Mouse (Mus musculus): ENCODE measurements around the gene Helz. TPM values are rescaled to one million over a fixed set of nuclear protein-coding genes. Genes with fewer than 3 reads are reported as not detected.

The Helz gene
- polyA plus RNA-seq, 1 experiment: 75.2 TPM

DNA sequence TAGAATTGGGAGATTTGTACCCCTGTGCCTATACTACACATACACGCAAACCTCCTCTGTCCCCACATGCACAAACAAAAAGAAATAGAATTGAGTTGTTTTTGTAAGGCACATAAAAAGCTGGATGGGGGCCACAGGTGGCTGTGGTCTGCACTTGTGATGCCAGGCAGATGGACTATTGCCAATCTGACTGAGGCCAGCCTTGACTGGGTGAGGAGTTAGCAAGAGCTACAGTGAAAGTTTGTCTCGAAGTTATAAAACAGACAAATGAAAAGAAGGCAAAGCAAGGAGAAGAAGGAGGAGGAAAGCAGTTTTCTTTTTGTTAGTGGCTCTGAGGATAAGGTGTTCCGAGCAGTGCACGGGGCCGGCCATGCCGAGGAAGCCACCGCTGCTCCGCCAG, 82.2 kb downstream of the Helz start:
- TF ChIP-seq CTCF (IDR thresholded peaks at IDR 0.05; ENCODE audit: low read depth, low read length) (no peak), EP300 (IDR thresholded peaks at IDR 0.05; ENCODE audit: insufficient read depth, low read depth, low read length) (no peak), POLR2A (IDR thresholded peaks at IDR 0.05; ENCODE audit: insufficient read depth, low read length) (no peak)
- Histone ChIP-seq H3K27ac (ENCODE audit: insufficient read depth, low read length) (no peak overlapping the region), H3K4me1 (ENCODE audit: control insufficient read depth, insufficient read depth, low read length) (no peaks in the 10 kb centered on the region), H3K27me3 (ENCODE audit: control insufficient read depth, insufficient read depth, low read length, poor library complexity, severe bottlenecking) (no peaks in the 10 kb centered on the region), H3K36me3 (ENCODE audit: control insufficient read depth, insufficient read depth, low read length, poor library complexity, severe bottlenecking) (peaks cover 14% of the 10 kb centered on the region), H3K9me3 (replicated peaks; ENCODE audit: control insufficient read depth, insufficient read depth, low read length, poor library complexity, severe bottlenecking) (no peaks in the 10 kb centered on the region), H3K4me3 (ENCODE audit: low read depth, low read length) (no peak overlapping the region), H3K9ac (ENCODE audit: low read depth, poor library complexity, severe bottlenecking) (no peak overlapping the region)

DNA sequence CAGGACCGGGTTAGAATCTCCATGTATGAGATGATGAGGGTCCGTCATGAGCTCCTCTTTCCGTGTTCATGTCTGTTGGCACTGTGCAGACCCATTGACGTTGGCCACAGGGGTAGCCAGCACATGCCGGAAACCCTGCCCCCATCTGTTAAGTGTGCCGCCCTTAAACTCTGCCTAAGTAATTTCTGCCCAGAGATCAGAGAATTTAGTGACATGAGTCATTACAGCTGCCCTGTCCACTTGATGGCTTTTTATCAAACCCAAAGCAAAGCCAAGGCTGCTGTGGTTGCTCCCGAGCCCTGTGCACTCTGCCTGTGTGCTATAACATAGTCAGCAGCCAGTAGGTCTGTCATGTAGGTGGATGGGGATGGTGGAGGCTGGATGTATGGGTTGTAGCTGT, 83.4 kb downstream of the Helz start:
- no peak overlapping the region for H3K27ac ChIP-seq (ENCODE audit: insufficient read depth, low read length)
- no peaks in the 10 kb centered on the region for H3K27me3 ChIP-seq (ENCODE audit: control insufficient read depth, insufficient read depth, low read length, poor library complexity, severe bottlenecking)
- TF ChIP-seq CTCF (IDR thresholded peaks at IDR 0.05; ENCODE audit: low read depth, low read length) (no peak), POLR2A (IDR thresholded peaks at IDR 0.05; ENCODE audit: insufficient read depth, low read length) (no peak)
- no peak overlapping the region for H3K4me3 ChIP-seq (ENCODE audit: low read depth, low read length)
- no peak overlapping the region for H3K9ac ChIP-seq (ENCODE audit: low read depth, poor library complexity, severe bottlenecking)
- no peaks in the 10 kb centered on the region for H3K4me1 ChIP-seq (ENCODE audit: control insufficient read depth, insufficient read depth, low read length)
- H3K9me3 ChIP-seq (replicated peaks; ENCODE audit: control insufficient read depth, insufficient read depth, low read length, poor library complexity, severe bottlenecking): no peaks in the 10 kb centered on the region
- H3K36me3 ChIP-seq (ENCODE audit: control insufficient read depth, insufficient read depth, low read length, poor library complexity, severe bottlenecking): peaks cover 22% of the 10 kb centered on the region

DNA sequence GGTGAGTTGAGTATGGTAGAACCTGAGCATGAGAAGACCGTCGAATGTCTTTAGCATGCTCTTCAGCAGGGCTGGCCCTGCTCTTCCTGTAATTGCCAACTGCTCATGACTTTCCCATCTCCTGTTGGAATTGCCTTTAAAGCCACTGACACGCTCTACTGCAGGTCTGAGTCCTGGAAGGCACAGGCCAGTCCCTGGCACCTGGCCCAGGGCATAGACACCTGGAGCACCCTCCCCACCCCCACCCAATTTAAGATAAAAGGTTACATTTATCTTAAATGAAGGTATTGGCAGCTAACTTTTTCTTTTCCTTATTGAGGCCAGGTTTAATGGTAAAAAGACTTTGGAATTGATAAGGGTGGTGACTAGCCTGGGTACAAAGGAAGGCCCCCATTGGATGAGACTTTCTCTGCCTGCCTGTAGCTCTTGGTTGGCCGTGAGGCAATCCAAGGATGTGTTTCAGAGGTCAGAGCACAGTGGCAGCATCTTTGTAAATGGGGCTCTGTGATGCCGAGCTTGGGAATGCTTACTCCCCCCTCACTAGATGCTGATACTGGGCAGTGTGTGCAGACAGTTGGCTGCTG, 85.9 kb downstream of the Helz start:
- H3K4me3 ChIP-seq (ENCODE audit: low read depth, low read length): no peak overlapping the region
- no peak overlapping the region for H3K9ac ChIP-seq (ENCODE audit: low read depth, poor library complexity, severe bottlenecking)
- H3K36me3 ChIP-seq (ENCODE audit: control insufficient read depth, insufficient read depth, low read length, poor library complexity, severe bottlenecking): peaks cover 35% of the 10 kb centered on the region
- TF ChIP-seq CTCF (IDR thresholded peaks at IDR 0.05; ENCODE audit: low read depth, low read length) (no peak), POLR2A (IDR thresholded peaks at IDR 0.05; ENCODE audit: insufficient read depth, low read length) (no peak), EP300 (IDR thresholded peaks at IDR 0.05; ENCODE audit: insufficient read depth, low read depth, low read length) (no peak)
- no peaks in the 10 kb centered on the region for H3K4me1 ChIP-seq (ENCODE audit: control insufficient read depth, insufficient read depth, low read length)
- no peak overlapping the region for H3K27ac ChIP-seq (ENCODE audit: insufficient read depth, low read length)
- no peaks in the 10 kb centered on the region for H3K9me3 ChIP-seq (replicated peaks; ENCODE audit: control insufficient read depth, insufficient read depth, low read length, poor library complexity, severe bottlenecking)
- H3K27me3 ChIP-seq (ENCODE audit: control insufficient read depth, insufficient read depth, low read length, poor library complexity, severe bottlenecking): no peaks in the 10 kb centered on the region

DNA sequence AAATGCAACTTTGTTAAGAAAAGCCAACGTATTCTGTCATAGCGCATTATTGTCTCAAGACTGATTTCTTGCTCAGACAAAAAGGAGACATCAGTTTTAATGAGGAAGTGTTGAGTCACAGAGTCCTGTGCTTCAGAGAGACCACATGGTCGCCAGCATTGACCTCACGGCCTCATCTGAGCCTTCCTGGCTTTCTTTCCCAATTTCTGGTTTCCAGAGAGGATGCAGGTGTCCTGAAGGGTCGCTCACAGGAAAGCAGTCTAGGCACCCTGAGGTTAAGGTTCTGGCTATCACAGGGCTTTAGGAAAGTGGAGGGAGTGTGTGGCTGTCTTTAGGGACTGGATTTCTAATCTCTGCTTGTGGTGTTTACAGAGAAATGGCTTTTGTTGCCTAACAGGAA, 90.4 kb downstream of the Helz start:
- H3K27me3 ChIP-seq (ENCODE audit: control insufficient read depth, insufficient read depth, low read length, poor library complexity, severe bottlenecking): no peaks in the 10 kb centered on the region
- no peak overlapping the region for H3K27ac ChIP-seq (ENCODE audit: insufficient read depth, low read length)
- TF ChIP-seq POLR2A (IDR thresholded peaks at IDR 0.05; ENCODE audit: insufficient read depth, low read length) (no peak), CTCF (IDR thresholded peaks at IDR 0.05; ENCODE audit: low read depth, low read length) (no peak), EP300 (IDR thresholded peaks at IDR 0.05; ENCODE audit: insufficient read depth, low read depth, low read length) (no peak)
- no peak overlapping the region for H3K9ac ChIP-seq (ENCODE audit: low read depth, poor library complexity, severe bottlenecking)
- no peaks in the 10 kb centered on the region for H3K4me1 ChIP-seq (ENCODE audit: control insufficient read depth, insufficient read depth, low read length)
- peaks cover 36% of the 10 kb centered on the region for H3K36me3 ChIP-seq (ENCODE audit: control insufficient read depth, insufficient read depth, low read length, poor library complexity, severe bottlenecking)
- no peaks in the 10 kb centered on the region for H3K9me3 ChIP-seq (replicated peaks; ENCODE audit: control insufficient read depth, insufficient read depth, low read length, poor library complexity, severe bottlenecking)
- no peak overlapping the region for H3K4me3 ChIP-seq (ENCODE audit: low read depth, low read length)

DNA sequence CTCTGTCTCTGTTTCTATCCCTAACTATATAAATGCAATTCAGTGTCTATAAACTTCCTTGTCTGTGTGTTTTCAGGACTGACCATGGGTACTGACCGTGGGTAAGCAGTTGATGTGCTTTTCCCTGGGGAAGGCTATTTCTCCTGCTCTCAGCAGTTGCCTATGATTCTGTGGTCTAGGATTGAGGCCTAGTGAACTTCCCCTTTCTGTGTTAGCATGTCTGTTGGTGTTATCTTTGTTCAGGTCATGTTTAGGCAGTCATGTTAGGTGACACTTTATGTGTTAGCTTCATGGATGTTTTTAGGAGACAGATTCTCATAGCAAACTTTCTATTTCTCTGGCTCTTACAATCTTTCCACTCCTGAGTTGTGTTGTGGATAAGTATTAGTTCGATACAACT, 91.9 kb downstream of the Helz start:
- Histone ChIP-seq H3K27me3 (ENCODE audit: control insufficient read depth, insufficient read depth, low read length, poor library complexity, severe bottlenecking) (no peaks in the 10 kb centered on the region), H3K9me3 (replicated peaks; ENCODE audit: control insufficient read depth, insufficient read depth, low read length, poor library complexity, severe bottlenecking) (no peaks in the 10 kb centered on the region), H3K4me1 (ENCODE audit: control insufficient read depth, insufficient read depth, low read length) (no peaks in the 10 kb centered on the region), H3K27ac (ENCODE audit: insufficient read depth, low read length) (no peak overlapping the region), H3K9ac (ENCODE audit: low read depth, poor library complexity, severe bottlenecking) (no peak overlapping the region), H3K36me3 (ENCODE audit: control insufficient read depth, insufficient read depth, low read length, poor library complexity, severe bottlenecking) (peaks cover 41% of the 10 kb centered on the region), H3K4me3 (ENCODE audit: low read depth, low read length) (no peak overlapping the region)
- TF ChIP-seq EP300 (IDR thresholded peaks at IDR 0.05; ENCODE audit: insufficient read depth, low read depth, low read length) (no peak), CTCF (IDR thresholded peaks at IDR 0.05; ENCODE audit: low read depth, low read length) (no peak), POLR2A (IDR thresholded peaks at IDR 0.05; ENCODE audit: insufficient read depth, low read length) (no peak)

DNA sequence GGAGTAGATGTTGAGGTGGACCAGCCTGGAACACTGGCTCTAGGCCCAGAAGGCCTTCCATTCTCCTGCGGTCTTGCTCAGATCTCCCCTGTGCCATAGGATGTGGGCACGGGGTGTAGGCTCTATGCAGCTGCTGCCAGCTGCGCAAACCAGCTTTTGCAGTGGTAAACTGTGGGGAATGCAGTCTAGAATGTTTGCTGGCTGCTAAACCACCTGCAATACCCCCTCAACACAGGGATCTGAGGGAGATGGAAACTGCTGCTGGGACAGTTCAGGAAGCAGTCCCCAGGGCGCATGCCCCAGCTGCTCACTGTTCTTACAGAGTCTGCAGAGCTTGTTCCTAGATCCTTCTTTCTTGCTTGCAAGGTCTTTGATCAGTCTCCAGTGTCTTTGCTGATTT, 96.7 kb downstream of the Helz start:
- H3K4me1 ChIP-seq (ENCODE audit: control insufficient read depth, insufficient read depth, low read length): no peaks in the 10 kb centered on the region
- peaks cover 39% of the 10 kb centered on the region for H3K36me3 ChIP-seq (ENCODE audit: control insufficient read depth, insufficient read depth, low read length, poor library complexity, severe bottlenecking)
- H3K4me3 ChIP-seq (ENCODE audit: low read depth, low read length): no peak overlapping the region
- no peak overlapping the region for H3K27ac ChIP-seq (ENCODE audit: insufficient read depth, low read length)
- H3K9ac ChIP-seq (ENCODE audit: low read depth, poor library complexity, severe bottlenecking): no peak overlapping the region
- H3K9me3 ChIP-seq (replicated peaks; ENCODE audit: control insufficient read depth, insufficient read depth, low read length, poor library complexity, severe bottlenecking): no peaks in the 10 kb centered on the region
- TF ChIP-seq EP300 (IDR thresholded peaks at IDR 0.05; ENCODE audit: insufficient read depth, low read depth, low read length): no peak
- no peak for TF ChIP-seq POLR2A (IDR thresholded peaks at IDR 0.05; ENCODE audit: insufficient read depth, low read length)
- TF ChIP-seq CTCF (IDR thresholded peaks at IDR 0.05; ENCODE audit: low read depth, low read length): no peak
- H3K27me3 ChIP-seq (ENCODE audit: control insufficient read depth, insufficient read depth, low read length, poor library complexity, severe bottlenecking): no peaks in the 10 kb centered on the region

All from ES-Bruce4 (cell line).